In the genomic region with DNA sequence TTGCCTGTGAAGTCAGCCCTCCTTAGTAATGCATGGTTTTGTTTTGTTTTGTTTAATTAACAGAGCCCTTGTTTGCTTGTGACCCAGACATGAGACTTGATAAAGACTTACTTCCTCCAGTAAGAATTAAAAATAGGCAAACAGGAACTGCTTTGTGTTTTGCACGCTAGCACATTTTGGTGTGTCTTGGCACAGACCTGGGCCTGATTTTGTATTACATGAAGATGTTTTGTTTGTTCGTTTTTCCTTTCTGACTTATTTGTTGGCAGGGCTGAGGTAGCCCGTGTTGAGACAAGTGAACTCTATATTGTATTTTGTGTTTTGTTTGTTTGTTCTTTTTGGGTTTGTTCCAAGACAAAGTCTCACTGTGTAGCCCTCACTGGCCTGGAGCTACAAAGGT, we compare ENCODE assay signal across 8 mouse cellular contexts. TPM values are rescaled to one million over a fixed set of nuclear protein-coding genes. Genes with fewer than 3 reads are reported as not detected.
DNase-seq lines count a peak whose midpoint lies in the region; ATAC-seq and TF ChIP-seq lines count a peak whose summit lies in the region.

No protein-coding gene starts in this region.

- no peaks in the 10 kb centered on the region for H3K9me3 ChIP-seq in kidney, embryonic 15.5 days (replicated peaks)
- no peaks in the 10 kb centered on the region for H3K9me3 ChIP-seq in embryonic facial prominence, embryonic 15.5 days (replicated peaks)
- H3K9me3 ChIP-seq in intestine, postnatal 0 days (ENCODE audit: control insufficient read depth): no peaks in the 10 kb centered on the region
- no peaks in the 10 kb centered on the region for H3K9me3 ChIP-seq in midbrain, embryonic 15.5 days

- H3K4me3 ChIP-seq in kidney, embryonic 15.5 days (replicated peaks): peak overlapping the region; percentile 86
- H3K4me3 ChIP-seq in embryonic facial prominence, embryonic 15.5 days (replicated peaks): peak overlapping the region; percentile 79
- H3K4me3 ChIP-seq in intestine, postnatal 0 days (ENCODE audit: low read depth, low read length): peak overlapping the region; percentile 90
- peak overlapping the region; percentile 66 for H3K4me3 ChIP-seq in midbrain, embryonic 15.5 days

- H3K9ac ChIP-seq in kidney, embryonic 15.5 days: peak overlapping the region; percentile 84
- peak overlapping the region; percentile 82; the same call in 1 of the 2 replicates for H3K9ac ChIP-seq in embryonic facial prominence, embryonic 15.5 days
- peak overlapping the region; percentile 75 for H3K9ac ChIP-seq in intestine, postnatal 0 days (ENCODE audit: low read depth, low read length)
- H3K9ac ChIP-seq in midbrain, embryonic 15.5 days: peak overlapping the region; percentile 75

- no peak for TF ChIP-seq CTCF in intestine, postnatal 0 days (IDR thresholded peaks at IDR 0.05; ENCODE audit: low read depth)

- no peak overlapping the region for H3K27ac ChIP-seq in kidney, embryonic 15.5 days
- no peak overlapping the region for H3K27ac ChIP-seq in embryonic facial prominence, embryonic 15.5 days (replicated peaks)
- peak overlapping the region; percentile 54; the same call in 1 of the 2 replicates for H3K27ac ChIP-seq in intestine, postnatal 0 days (ENCODE audit: low read depth, low read length)
- no peak overlapping the region for H3K27ac ChIP-seq in midbrain, embryonic 15.5 days

- no peaks in the 10 kb centered on the region for H3K36me3 ChIP-seq in kidney, embryonic 15.5 days
- no peaks in the 10 kb centered on the region for H3K36me3 ChIP-seq in embryonic facial prominence, embryonic 15.5 days
- H3K36me3 ChIP-seq in intestine, postnatal 0 days (ENCODE audit: control insufficient read depth, insufficient read depth): no peaks in the 10 kb centered on the region; the same call in 1 of the 2 replicates
- H3K36me3 ChIP-seq in midbrain, embryonic 15.5 days (replicated peaks): no peaks in the 10 kb centered on the region

- no peak for ATAC-seq in kidney, embryonic 15.5 days (replicated peaks; ENCODE audit: low FRiP score)
- no peak for ATAC-seq in embryonic facial prominence, embryonic 15.5 days (ENCODE audit: insufficient number of reproducible peaks, low FRiP score, low TSS enrichment, low read depth)
- no peak for ATAC-seq in intestine, postnatal 0 days
- no peak for ATAC-seq in midbrain, embryonic 15.5 days (replicated peaks)

- peaks cover 21% of the 10 kb centered on the region for H3K4me1 ChIP-seq in kidney, embryonic 15.5 days
- H3K4me1 ChIP-seq in embryonic facial prominence, embryonic 15.5 days: peaks cover 18% of the 10 kb centered on the region
- peaks cover 4% of the 10 kb centered on the region; the same call in 1 of the 2 replicates for H3K4me1 ChIP-seq in intestine, postnatal 0 days (replicated peaks; ENCODE audit: control insufficient read depth, insufficient read depth, low read length)
- H3K4me1 ChIP-seq in midbrain, embryonic 15.5 days: peaks cover 34% of the 10 kb centered on the region

- DNase-seq in kidney, postnatal 25 days: no peak
- DNase-seq in right cerebral cortex, postnatal 14 days: no peak
- DNase-seq in adrenal gland, postnatal 36 days: no peak
- DNase-seq in urinary bladder, postnatal 10 days (ENCODE audit: low spot score): no peak

- peak overlapping the region; percentile 67 for H3K4me2 ChIP-seq in kidney, embryonic 15.5 days
- H3K4me2 ChIP-seq in embryonic facial prominence, embryonic 15.5 days (replicated peaks): peak overlapping the region; percentile 64
- peak overlapping the region; percentile 75 for H3K4me2 ChIP-seq in intestine, postnatal 0 days (replicated peaks; ENCODE audit: low read depth)
- H3K4me2 ChIP-seq in midbrain, embryonic 15.5 days: peak overlapping the region; percentile 69

- no peaks in the 10 kb centered on the region for H3K27me3 ChIP-seq in kidney, embryonic 15.5 days
- H3K27me3 ChIP-seq in embryonic facial prominence, embryonic 15.5 days: no peaks in the 10 kb centered on the region
- H3K27me3 ChIP-seq in intestine, postnatal 0 days (replicated peaks; ENCODE audit: control insufficient read depth, insufficient read depth, low read length): no peaks in the 10 kb centered on the region
- H3K27me3 ChIP-seq in midbrain, embryonic 15.5 days (replicated peaks): no peaks in the 10 kb centered on the region

- WGBS in kidney, embryonic 15.5 days: 42% methylated on average over 3 of the region's 3 CpGs
- 45% methylated on average over 3 of the region's 3 CpGs for WGBS in embryonic facial prominence, embryonic 15.5 days
- WGBS in intestine, postnatal 0 days: 36% methylated on average over 3 of the region's 3 CpGs
- WGBS in midbrain, embryonic 15.5 days: 50% methylated on average over 3 of the region's 3 CpGs

RNA-seq across cellular contexts. Expression of a gene that starts 0.8 kb away (rescaled TPM):
- polyA plus RNA-seq in kidney, embryonic 15.5 days (2015; fragmentation: Nextera tagmentation; extraction: Ambion mirVana): 77.8 and 81.4 TPM in 2 replicates
- polyA plus RNA-seq in embryonic facial prominence, embryonic 15.5 days (2015; fragmentation: Nextera tagmentation; extraction: Ambion mirVana): 60.6 and 72.1 TPM in 2 replicates
- 126 and 135 TPM in 2 replicates for polyA plus RNA-seq in intestine, postnatal 0 days (2015; fragmentation: Nextera tagmentation; extraction: Ambion mirVana)
- polyA plus RNA-seq in midbrain, embryonic 15.5 days (2015; fragmentation: Nextera tagmentation; extraction: Ambion mirVana): 191 and 200 TPM in 2 replicates
- 10 to 100 TPM; 41.1 to 43.5 TPM for total RNA-seq in adrenal gland, postnatal 36 days (2021)

RNA-seq across cellular contexts. Expression of a gene that starts 25.5 kb away (rescaled TPM):
- polyA plus RNA-seq in kidney, embryonic 15.5 days (2015; fragmentation: Nextera tagmentation; extraction: Ambion mirVana): 0.30 and 0.42 TPM in 2 replicates
- polyA plus RNA-seq in embryonic facial prominence, embryonic 15.5 days (2015; fragmentation: Nextera tagmentation; extraction: Ambion mirVana): 0.35 and 1.2 TPM in 2 replicates
- polyA plus RNA-seq in intestine, postnatal 0 days (2015; fragmentation: Nextera tagmentation; extraction: Ambion mirVana): 0.35 and 0.39 TPM in 2 replicates
- 19.1 and 19.9 TPM in 2 replicates for polyA plus RNA-seq in midbrain, embryonic 15.5 days (2015; fragmentation: Nextera tagmentation; extraction: Ambion mirVana)
- total RNA-seq in adrenal gland, postnatal 36 days (2021): under 1 TPM; 0.30 to 0.83 TPM

RNA-seq across cellular contexts. Expression of a gene that starts 29.0 kb away (rescaled TPM):
- 165 and 179 TPM in 2 replicates for polyA plus RNA-seq in kidney, embryonic 15.5 days (2015; fragmentation: Nextera tagmentation; extraction: Ambion mirVana)
- 159 and 161 TPM in 2 replicates for polyA plus RNA-seq in embryonic facial prominence, embryonic 15.5 days (2015; fragmentation: Nextera tagmentation; extraction: Ambion mirVana)
- polyA plus RNA-seq in intestine, postnatal 0 days (2015; fragmentation: Nextera tagmentation; extraction: Ambion mirVana): 294 and 297 TPM in 2 replicates
- polyA plus RNA-seq in midbrain, embryonic 15.5 days (2015; fragmentation: Nextera tagmentation; extraction: Ambion mirVana): 263 and 274 TPM in 2 replicates
- 100 to 1,000 TPM; 391 to 415 TPM for total RNA-seq in adrenal gland, postnatal 36 days (2021)

RNA-seq across cellular contexts. Expression of a gene that starts 44.0 kb away (rescaled TPM):
- polyA plus RNA-seq in kidney, embryonic 15.5 days (2015; fragmentation: Nextera tagmentation; extraction: Ambion mirVana): 0.26 and 0.66 TPM in 2 replicates
- polyA plus RNA-seq in embryonic facial prominence, embryonic 15.5 days (2015; fragmentation: Nextera tagmentation; extraction: Ambion mirVana): 0.60 and 1.2 TPM in 2 replicates
- polyA plus RNA-seq in intestine, postnatal 0 days (2015; fragmentation: Nextera tagmentation; extraction: Ambion mirVana): 0.10 TPM in 1 of 2 replicates, not detected in the other
- 0.64 and 0.97 TPM in 2 replicates for polyA plus RNA-seq in midbrain, embryonic 15.5 days (2015; fragmentation: Nextera tagmentation; extraction: Ambion mirVana)
- total RNA-seq in adrenal gland, postnatal 36 days (2021): not detected
